Mouse (Mus musculus) cortical plate, adult 2 months (tissue): ENCODE data around the gene Zmiz1.

Experiments
- CTCF ChIP-seq: fragments of 200-500 bp; IDR thresholded peaks from 2 replicates; pipeline ENCODE4 v1.5.1; 2011; ENCODE audit warnings: mild to moderate bottlenecking, control low read depth, low read length; ENCODE audit not compliant: insufficient read depth; ENCODE audit errors: extremely low read depth
- POLR2A ChIP-seq: fragments of 200-500 bp; IDR thresholded peaks from 2 replicates; pipeline ENCODE4 v1.6.1; 2011; ENCODE audit warnings: mild to moderate bottlenecking, low read length, control low read depth; ENCODE audit not compliant: insufficient read depth; ENCODE audit errors: extremely low read depth

- TF ChIP-seq POLR2A (0 out of 2 replicates have a peak, but pooled peaks have one; percentile 34), CTCF (no peak)
These were observed at the start of gene Zmiz1 for GRCm38 (mm10) chr14:25459016-25459393.
